Mouse (Mus musculus): ENCODE data around the gene Hepacam2. TPM values are rescaled to one million over a fixed set of nuclear protein-coding genes. Genes with fewer than 3 reads are reported as not detected.

The Hepacam2 gene
- total and polyA plus RNA-seq, 3 experiments = 0.16 to 0.74 (median 0.34) TPM

GRCm38 (mm10) chr6:3463594-3463993, 34.5 kb downstream of the Hepacam2 start:
- Histone ChIP-seq H3K36me3 (ENCODE audit: control insufficient read depth, insufficient read depth, low read length) (no peaks in the 10 kb centered on the region), H3K9ac (ENCODE audit: low read depth, low read length) (no peak overlapping the region), H3K27me3 (ENCODE audit: control insufficient read depth, insufficient read depth, low read length) (no peaks in the 10 kb centered on the region), H3K79me2 (replicated peaks; ENCODE audit: control insufficient read depth, insufficient read depth, low read length) (no peaks in the 10 kb centered on the region), H3K27ac (no peak overlapping the region), H3K4me3 (no peak overlapping the region), H3K4me1 (ENCODE audit: control insufficient read depth, insufficient read depth, low read length) (no peaks in the 10 kb centered on the region)
- TF ChIP-seq CTCF (IDR thresholded peaks at IDR 0.05) (no peak), POLR2A (IDR thresholded peaks at IDR 0.05; ENCODE audit: insufficient read depth, low read depth, low read length) (no peak), EP300 (IDR thresholded peaks at IDR 0.05; ENCODE audit: insufficient read depth, low read depth, low read length) (no peak)
- intact Hi-C loops (cut with DNase I) = no loop called here
- no peak for DNase-seq
- WGBS = 73% methylated on average over 2 of the region's 2 CpGs

- no peak overlapping the region for H3K9ac ChIP-seq (ENCODE audit: low read depth, low read length)
- no peaks in the 10 kb centered on the region for H3K4me1 ChIP-seq (ENCODE audit: control insufficient read depth, insufficient read depth, low read length)
- H3K4me3 ChIP-seq = no peak overlapping the region
- intact Hi-C loops (cut with DNase I) = no loop called here
- H3K36me3 ChIP-seq (ENCODE audit: control insufficient read depth, insufficient read depth, low read length) = no peaks in the 10 kb centered on the region
- 68% methylated on average over 6 of the region's 6 CpGs for WGBS
- DNase-seq = no peak
- H3K27ac ChIP-seq = no peak overlapping the region
- H3K27me3 ChIP-seq (ENCODE audit: control insufficient read depth, insufficient read depth, low read length) = no peaks in the 10 kb centered on the region
- no peaks in the 10 kb centered on the region for H3K79me2 ChIP-seq (replicated peaks; ENCODE audit: control insufficient read depth, insufficient read depth, low read length)
- no peak for TF ChIP-seq CTCF (IDR thresholded peaks at IDR 0.05)
- no peak for TF ChIP-seq POLR2A (IDR thresholded peaks at IDR 0.05; ENCODE audit: insufficient read depth, low read depth, low read length)
- no peak for TF ChIP-seq EP300 (IDR thresholded peaks at IDR 0.05; ENCODE audit: insufficient read depth, low read depth, low read length)
Measured at GRCm38 (mm10) chr6:3463026-3463425, 35.1 kb downstream of the Hepacam2 start.

- Histone ChIP-seq H3K27me3 (ENCODE audit: control insufficient read depth, insufficient read depth, low read length) (no peaks in the 10 kb centered on the region), H3K9ac (ENCODE audit: low read depth, low read length) (no peak overlapping the region), H3K79me2 (replicated peaks; ENCODE audit: control insufficient read depth, insufficient read depth, low read length) (no peaks in the 10 kb centered on the region), H3K36me3 (ENCODE audit: control insufficient read depth, insufficient read depth, low read length) (no peaks in the 10 kb centered on the region), H3K4me1 (ENCODE audit: control insufficient read depth, insufficient read depth, low read length) (no peaks in the 10 kb centered on the region), H3K27ac (no peak overlapping the region), H3K4me3 (no peak overlapping the region)
- intact Hi-C loops (cut with DNase I) = no loop called here
- WGBS = 66% methylated on average over 11 of the region's 11 CpGs
- no peak for TF ChIP-seq CTCF (IDR thresholded peaks at IDR 0.05)
- no peak for TF ChIP-seq EP300 (IDR thresholded peaks at IDR 0.05; ENCODE audit: insufficient read depth, low read depth, low read length)
- TF ChIP-seq POLR2A (IDR thresholded peaks at IDR 0.05; ENCODE audit: insufficient read depth, low read depth, low read length) = no peak
- no peak for DNase-seq
Measured at GRCm38 (mm10) chr6:3455944-3456536, 42.1 kb downstream of the Hepacam2 start.

GRCm38 (mm10) chr6:3454421-3454820, 43.7 kb downstream of the Hepacam2 start:
- WGBS = 60% methylated on average over 5 of the region's 5 CpGs
- no peak overlapping the region for H3K27ac ChIP-seq
- TF ChIP-seq POLR2A (IDR thresholded peaks at IDR 0.05; ENCODE audit: insufficient read depth, low read depth, low read length) (no peak), EP300 (IDR thresholded peaks at IDR 0.05; ENCODE audit: insufficient read depth, low read depth, low read length) (no peak), CTCF (IDR thresholded peaks at IDR 0.05) (no peak)
- H3K79me2 ChIP-seq (replicated peaks; ENCODE audit: control insufficient read depth, insufficient read depth, low read length) = no peaks in the 10 kb centered on the region
- H3K4me1 ChIP-seq (ENCODE audit: control insufficient read depth, insufficient read depth, low read length) = no peaks in the 10 kb centered on the region
- intact Hi-C loops (cut with DNase I) = no loop called here
- H3K36me3 ChIP-seq (ENCODE audit: control insufficient read depth, insufficient read depth, low read length) = no peaks in the 10 kb centered on the region
- H3K27me3 ChIP-seq (ENCODE audit: control insufficient read depth, insufficient read depth, low read length) = no peaks in the 10 kb centered on the region
- DNase-seq = no peak
- H3K4me3 ChIP-seq = no peak overlapping the region
- H3K9ac ChIP-seq (ENCODE audit: low read depth, low read length) = no peak overlapping the region

GRCm38 (mm10) chr6:3447404-3447803, 50.7 kb downstream of the Hepacam2 start:
- 3% methylated on average over 5 of the region's 5 CpGs for WGBS

GRCm38 (mm10) chr6:3443905-3444304, 54.2 kb downstream of the Hepacam2 start:
- no peak overlapping the region for H3K4me3 ChIP-seq
- no peak overlapping the region for H3K27ac ChIP-seq
- TF ChIP-seq POLR2A (IDR thresholded peaks at IDR 0.05; ENCODE audit: insufficient read depth, low read depth, low read length) (no peak), CTCF (IDR thresholded peaks at IDR 0.05) (peak; percentile 24)
- 11% methylated on average over 1 of the region's 1 CpGs for WGBS
- no peaks in the 10 kb centered on the region for H3K36me3 ChIP-seq (ENCODE audit: control insufficient read depth, insufficient read depth, low read length)
- H3K27me3 ChIP-seq (ENCODE audit: control insufficient read depth, insufficient read depth, low read length) = no peaks in the 10 kb centered on the region
- no peaks in the 10 kb centered on the region for H3K79me2 ChIP-seq (replicated peaks; ENCODE audit: control insufficient read depth, insufficient read depth, low read length)
- DNase-seq = no peak
- H3K9ac ChIP-seq (ENCODE audit: low read depth, low read length) = no peak overlapping the region
- H3K4me1 ChIP-seq (ENCODE audit: control insufficient read depth, insufficient read depth, low read length) = no peaks in the 10 kb centered on the region
- intact Hi-C loops (cut with DNase I) = no loop called here

More at GRCm38 (mm10) chr6:3447404-3447803, 50.7 kb downstream of the Hepacam2 start:
- H3K36me3 ChIP-seq (ENCODE audit: control insufficient read depth, insufficient read depth, low read length) = no peaks in the 10 kb centered on the region
- H3K9ac ChIP-seq (ENCODE audit: low read depth, low read length) = no peak overlapping the region
- DNase-seq = peak; percentile 45 to 65
- no peaks in the 10 kb centered on the region for H3K79me2 ChIP-seq (replicated peaks; ENCODE audit: control insufficient read depth, insufficient read depth, low read length)
- H3K27me3 ChIP-seq (ENCODE audit: control insufficient read depth, insufficient read depth, low read length) = no peaks in the 10 kb centered on the region
- no peaks in the 10 kb centered on the region for H3K4me1 ChIP-seq (ENCODE audit: control insufficient read depth, insufficient read depth, low read length)
- no peak overlapping the region for H3K27ac ChIP-seq
- intact Hi-C loops (cut with DNase I) = no loop called here
- TF ChIP-seq EP300 (IDR thresholded peaks at IDR 0.05; ENCODE audit: insufficient read depth, low read depth, low read length) (peak; percentile 83), CTCF (IDR thresholded peaks at IDR 0.05) (peak; percentile 100), POLR2A (IDR thresholded peaks at IDR 0.05; ENCODE audit: insufficient read depth, low read depth, low read length) (no peak)
- no peak overlapping the region for H3K4me3 ChIP-seq

All from heart, adult 2 months (tissue).